Mouse (Mus musculus) midbrain, postnatal 0 days (tissue): ENCODE measurements around the gene Fam169a. TPM values are rescaled to one million over a fixed set of nuclear protein-coding genes. Genes with fewer than 3 reads are reported as not detected.
"Not testable (repeated sequence)": the region's sequence is repeated elsewhere in the genome, so short reads cannot be mapped to it uniquely, and the experiment has no call there.

ENCODE experiments used
- ATAC-seq: fragments of 200-750 bp; cut with Nextera tagmentation; 2 replicates; pipeline ENCODE4 v1.8.0; 2017; ENCODE audit warnings: moderate number of reproducible peaks, mild to moderate bottlenecking, moderate TSS enrichment, moderate library complexity; ENCODE audit not compliant: low FRiP score
- DNase-seq: peaks from one replicate; pipeline ENCODE4 v3.0.0-alpha.2; 2015; ENCODE audit warnings: low spot score
- H3K27ac ChIP-seq: fragments of 300-500 bp; sonication (generic); 2 replicates; pipeline ENCODE4 v1.5.1; 2014; ENCODE audit warnings: low read depth, mild to moderate bottlenecking, low read length, mixed read lengths
- H3K27me3 ChIP-seq: fragments of 300-500 bp; sonication (generic); 2 replicates; pipeline ENCODE4 v1.6.1; 2014; ENCODE audit warnings: low read length, control low read depth, mixed read lengths; ENCODE audit not compliant: insufficient read depth
- H3K36me3 ChIP-seq: fragments of 300-500 bp; sonication (generic); 2 replicates; pipeline ENCODE4 v1.6.1; 2014; ENCODE audit warnings: low read length, control low read depth, mixed read lengths; ENCODE audit not compliant: insufficient read depth
- H3K4me1 ChIP-seq: fragments of 300-500 bp; sonication (generic); 2 replicates; pipeline ENCODE4 v1.6.1; 2014; ENCODE audit warnings: mild to moderate bottlenecking, control low read depth, antibody characterized with exemption, low read length, mixed read lengths; ENCODE audit not compliant: insufficient read depth
- H3K4me2 ChIP-seq: fragments of 300-500 bp; sonication (generic); 2 replicates; pipeline ENCODE4 v1.6.1; 2014; ENCODE audit warnings: low read depth, mild to moderate bottlenecking, low read length, mixed read lengths; ENCODE audit not compliant: poor library complexity, severe bottlenecking
- H3K4me3 ChIP-seq: fragments of 300-500 bp; sonication (generic); 2 replicates; pipeline ENCODE4 v1.5.1; 2014; ENCODE audit warnings: low read depth, mild to moderate bottlenecking, low read length, moderate library complexity
- H3K9ac ChIP-seq: fragments of 300-500 bp; sonication (generic); replicated peaks from 2 replicates; pipeline ENCODE4 v1.6.1; 2014; ENCODE audit warnings: mild to moderate bottlenecking, low read length, moderate library complexity, mixed read lengths; ENCODE audit not compliant: poor library complexity, severe bottlenecking
- H3K9me3 ChIP-seq: fragments of 300-500 bp; sonication (generic); 2 replicates; pipeline ENCODE4 v1.6.1; 2016; ENCODE audit warnings: low read length, control low read depth
- CTCF ChIP-seq: IDR thresholded peaks from 2 replicates; pipeline ENCODE4 v1.5.1; 2016; ENCODE audit warnings: antibody characterized with exemption, mild to moderate bottlenecking
- WGBS: fragments of 180-500 bp; shearing (Covaris S2); extraction: QIAGEN DNeasy Blood & Tissue Kit; methylation state at CpG from one replicate; pipeline ENCODE4 v1.1.7; 2014; 5-methylcytosine and 5-hydroxymethylcytosine counted together
- polyA plus RNA-seq: library from polyadenylated mRNA; unstranded; fragments of >200 nt; fragmentation: Nextera tagmentation; extraction: Ambion mirVana; gene quantifications from 2 replicates; pipeline ENCODE4 v1.2.1, GENCODE M21; 2015
- total RNA-seq: library from RNA; depleted of rRNA; stranded (reverse); fragments of >200 nt; gene quantifications from 2 replicates; pipeline ENCODE4 v1.2.3, GENCODE M21; 2014

Fam169a gene
- total and polyA plus RNA-seq, 2 experiments from 2014 or later: 29.9 to 46.4 TPM

DNA sequence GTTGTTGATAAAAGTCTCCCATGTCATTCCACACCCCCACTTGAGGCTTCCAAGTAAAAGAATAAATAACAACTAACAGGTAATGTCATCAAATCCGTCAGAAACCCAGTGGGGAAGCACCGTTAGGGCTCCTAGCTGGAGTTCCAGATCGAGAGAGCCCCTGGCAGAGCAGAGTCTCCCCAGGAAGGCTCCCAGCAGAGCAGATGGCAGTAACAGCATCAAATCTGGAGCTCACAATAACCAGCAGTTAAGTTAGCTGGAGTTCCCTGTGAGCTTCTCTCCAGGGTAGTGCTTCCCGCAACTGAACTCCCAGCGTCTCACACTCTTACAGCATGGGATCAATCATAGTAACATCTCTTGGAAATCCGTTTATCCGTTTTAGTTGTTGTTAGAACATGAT lies 37.9 kb downstream of the Fam169a start:
- no peaks in the 10 kb centered on the region for H3K4me1 ChIP-seq
- no peak overlapping the region for H3K4me3 ChIP-seq
- DNase-seq (no peak), ATAC-seq (no peak)
- 0 out of 2 replicates have a peak, but pooled peaks cover 2% of the 10 kb centered on the region for H3K36me3 ChIP-seq
- H3K4me2 ChIP-seq: no peak overlapping the region
- no peak overlapping the region for H3K27ac ChIP-seq
- no peak overlapping the region for H3K9ac ChIP-seq
- H3K9me3 ChIP-seq: no peaks in the 10 kb centered on the region
- WGBS: 65% methylated on average over 7 of the region's 7 CpGs
- no peaks in the 10 kb centered on the region for H3K27me3 ChIP-seq
- no peak for TF ChIP-seq CTCF

DNA sequence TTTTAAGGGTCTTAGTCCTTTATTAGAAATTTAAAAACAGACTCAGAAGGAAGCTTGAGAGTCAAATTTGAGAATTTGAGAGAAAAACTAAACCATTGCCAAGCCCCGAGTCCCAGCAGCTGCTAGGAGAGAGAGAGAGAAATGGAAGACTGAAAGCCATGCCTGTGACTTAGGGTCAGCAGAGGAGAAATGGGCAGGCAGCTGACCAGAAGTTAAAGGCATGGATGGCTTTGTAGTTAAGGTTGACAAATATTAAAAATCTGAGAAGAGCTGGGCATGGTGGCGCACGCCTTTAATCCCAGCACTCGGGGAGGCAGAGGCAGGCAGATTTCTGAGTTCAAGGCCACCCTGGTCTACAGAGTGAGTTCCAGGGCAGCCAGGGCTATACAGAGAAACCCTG lies 40.6 kb downstream of the Fam169a start:
- H3K9ac ChIP-seq, H3K36me3 ChIP-seq, H3K27me3 ChIP-seq, DNase-seq, H3K9me3 ChIP-seq, ATAC-seq, H3K4me2 ChIP-seq, H3K4me1 ChIP-seq, H3K27ac ChIP-seq, H3K4me3 ChIP-seq: not testable (repeated sequence)
- 98% methylated on average over 4 of the region's 4 CpGs for WGBS

DNA sequence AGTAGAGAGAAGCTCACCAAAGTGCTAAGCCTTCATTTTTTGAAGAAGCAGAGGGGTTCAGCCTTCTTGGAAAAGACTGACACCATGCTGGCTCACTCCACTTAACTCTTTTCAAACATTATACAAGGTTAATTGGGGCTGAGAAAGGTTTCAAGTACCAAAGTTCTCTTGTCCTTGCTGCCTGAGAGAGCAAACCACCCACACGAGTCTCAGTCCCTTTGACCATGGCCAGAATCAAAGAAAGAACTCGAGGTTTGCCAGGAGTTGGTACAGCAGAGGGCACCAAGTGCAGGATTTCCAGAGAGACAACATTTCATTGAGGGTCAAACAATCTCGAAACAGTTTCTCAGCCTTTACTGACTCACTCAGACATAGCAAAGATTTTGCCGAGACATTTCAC lies 42.0 kb downstream of the Fam169a start:
- Histone ChIP-seq H3K9ac (no peak overlapping the region), H3K27ac (no peak overlapping the region), H3K36me3 (peaks cover 5% of the 10 kb centered on the region), H3K4me3 (no peak overlapping the region), H3K4me2 (no peak overlapping the region), H3K9me3 (no peaks in the 10 kb centered on the region), H3K27me3 (no peaks in the 10 kb centered on the region), H3K4me1 (no peaks in the 10 kb centered on the region)
- no peak for ATAC-seq
- WGBS: 85% methylated on average over 4 of the region's 4 CpGs
- no peak for DNase-seq
- TF ChIP-seq CTCF: no peak

DNA sequence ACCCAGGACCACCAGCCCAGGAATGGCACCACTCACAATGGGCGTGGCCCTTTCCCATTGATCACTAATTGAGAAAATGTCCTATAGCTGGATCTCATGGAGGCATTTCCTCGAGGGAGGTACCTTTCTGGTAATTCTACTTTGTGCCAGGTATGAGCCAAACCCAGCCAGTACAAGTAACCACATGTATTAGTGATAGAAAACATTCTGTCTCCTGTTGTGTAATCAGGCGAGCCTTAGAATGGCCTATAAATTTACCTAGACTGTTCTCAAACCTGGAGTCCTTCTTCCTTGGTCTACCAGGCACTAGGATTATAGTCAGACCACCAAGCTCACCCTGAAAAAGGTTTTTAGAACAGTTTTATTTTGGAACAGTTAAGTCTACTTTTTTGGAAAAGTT lies 54.3 kb downstream of the Fam169a start:
- WGBS: 76% methylated on average over 3 of the region's 3 CpGs
- TF ChIP-seq CTCF: no peak

DNA sequence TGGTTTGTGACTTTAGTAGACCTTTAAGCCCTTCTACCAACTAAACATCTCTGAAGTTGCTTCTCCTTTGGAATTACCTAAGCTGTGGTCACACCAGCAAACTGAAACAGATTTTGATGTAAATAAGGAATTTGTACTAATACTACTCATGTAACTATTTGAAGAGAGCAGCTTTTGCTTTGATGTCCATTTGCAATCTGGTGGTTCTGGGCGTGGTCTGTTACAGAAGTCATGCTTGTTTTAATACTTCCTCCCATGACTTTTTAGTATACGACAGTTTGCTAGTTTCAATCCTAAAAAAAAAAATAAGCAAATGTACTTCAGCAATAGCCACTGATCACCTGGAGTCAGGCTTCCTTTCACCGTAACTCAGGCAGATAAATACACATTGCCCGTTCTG lies 62.6 kb downstream of the Fam169a start:
- DNase-seq, H3K4me1 ChIP-seq, H3K9me3 ChIP-seq, H3K4me2 ChIP-seq, ATAC-seq, H3K27me3 ChIP-seq, H3K4me3 ChIP-seq, H3K9ac ChIP-seq, H3K27ac ChIP-seq: not testable (repeated sequence)
- H3K36me3 ChIP-seq: peaks cover 14% of the 10 kb centered on the region
- WGBS: 100% methylated on average over 2 of the region's 4 CpGs

More for the DNA sequence above, 54.3 kb downstream of the Fam169a start:
- no peak overlapping the region for H3K27ac ChIP-seq
- no peaks in the 10 kb centered on the region for H3K4me1 ChIP-seq
- H3K4me2 ChIP-seq: no peak overlapping the region
- H3K9ac ChIP-seq: no peak overlapping the region
- peaks cover 49% of the 10 kb centered on the region for H3K36me3 ChIP-seq
- DNase-seq (no peak), ATAC-seq (no peak)
- no peaks in the 10 kb centered on the region for H3K27me3 ChIP-seq
- H3K4me3 ChIP-seq: no peak overlapping the region
- H3K9me3 ChIP-seq: no peaks in the 10 kb centered on the region

DNA sequence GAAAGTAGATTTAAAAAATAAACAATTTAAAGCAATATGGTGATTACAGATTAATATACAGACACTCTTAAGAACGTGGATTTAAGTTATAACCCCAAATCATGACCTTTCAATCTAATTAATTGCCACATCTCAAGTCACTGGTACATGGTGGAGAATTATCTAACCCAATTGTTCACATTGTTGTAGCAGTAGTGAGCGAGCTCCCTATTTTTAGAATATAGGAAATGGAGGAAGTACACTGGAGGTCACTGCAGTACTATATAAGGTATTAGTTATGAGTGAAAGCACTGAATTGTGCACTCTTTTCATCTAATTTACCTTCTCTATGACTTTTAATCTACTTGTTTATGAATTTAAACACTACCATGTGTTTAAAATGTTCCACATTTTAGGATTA lies 63.3 kb downstream of the Fam169a start:
- not testable (repeated sequence) for H3K9ac ChIP-seq, H3K4me3 ChIP-seq, H3K4me2 ChIP-seq, H3K9me3 ChIP-seq, H3K27me3 ChIP-seq, H3K4me1 ChIP-seq, H3K27ac ChIP-seq, ATAC-seq, DNase-seq
- peaks cover 16% of the 10 kb centered on the region for H3K36me3 ChIP-seq
- WGBS: no CpG with 5 or more reads among the region's 2 CpGs
